Mouse (Mus musculus) cerebellum, adult 2 months (tissue): ENCODE data around the gene Ankrd35.

Experiments
- CTCF ChIP-seq: fragments of 200-500 bp; IDR thresholded peaks from 2 replicates; pipeline ENCODE4 v1.5.1; 2011; ENCODE audit warnings: low read depth, mild to moderate bottlenecking, control low read depth, low read length, moderate library complexity, borderline replicate concordance; ENCODE audit not compliant: insufficient read depth
- POLR2A ChIP-seq: fragments of 200-500 bp; IDR thresholded peaks from 2 replicates; pipeline ENCODE4 v1.6.1; 2011; ENCODE audit warnings: low read length, control low read depth, borderline replicate concordance; ENCODE audit not compliant: insufficient read depth

- TF ChIP-seq POLR2A (no peak), CTCF (no peak)
These were observed 64.1 kb downstream of the Ankrd35 start for GRCm38 (mm10) chr3:96733984-96734383.
